Mouse (Mus musculus) liver, adult (tissue): Measurements from ENCODE around the gene Aste1.

Experiments used
- GATA4 ChIP-seq: IDR thresholded peaks from 2 replicates; pipeline ENCODE4 v1.6.1; 2014; ENCODE audit warnings: mild to moderate bottlenecking, low read length; ENCODE audit not compliant: insufficient replicate concordance

Aste1 gene

GRCm38 (mm10) chr9:105408549-105408948 is 13.4 kb downstream of the Aste1 start:
- no peak for TF ChIP-seq GATA4

GRCm38 (mm10) chr9:105459032-105459431 is 63.8 kb downstream of the Aste1 start:
- TF ChIP-seq GATA4 = no peak

GRCm38 (mm10) chr9:105461496-105461895 is 66.3 kb downstream of the Aste1 start:
- TF ChIP-seq GATA4 = no peak
